Mouse (Mus musculus) intestine, postnatal 0 days (tissue): ENCODE data around the gene Odf3l2. TPM values are rescaled to one million over a fixed set of nuclear protein-coding genes. Genes with fewer than 3 reads are reported as not detected.
A peak's percentile ranks its signal among the peaks of the same experiment; 100 is the strongest.

Experiments used
- ATAC-seq: fragments of 200-750 bp; cut with Nextera tagmentation; 2 replicates; pipeline ENCODE4 v1.8.0; 2017; ENCODE audit warnings: mild to moderate bottlenecking, moderate TSS enrichment, moderate library complexity
- H3K27ac ChIP-seq: fragments of 300-500 bp; sonication (generic); 2 replicates; pipeline ENCODE4 v1.5.1; 2014; ENCODE audit warnings: mild to moderate bottlenecking, low read depth, low read length, moderate library complexity
- H3K27me3 ChIP-seq: fragments of 300-500 bp; sonication (generic); replicated peaks from 2 replicates; pipeline ENCODE4 v1.6.1; 2014; ENCODE audit warnings: low read length, mixed read lengths; ENCODE audit not compliant: control insufficient read depth, insufficient read depth
- H3K36me3 ChIP-seq: fragments of 300-500 bp; sonication (generic); 2 replicates; pipeline ENCODE4 v1.6.1; 2014; ENCODE audit warnings: mild to moderate bottlenecking, moderate library complexity; ENCODE audit not compliant: control insufficient read depth, insufficient read depth
- H3K4me1 ChIP-seq: fragments of 300-500 bp; sonication (generic); replicated peaks from 2 replicates; pipeline ENCODE4 v1.6.1; 2014; ENCODE audit warnings: antibody characterized with exemption, low read length, mixed read lengths; ENCODE audit not compliant: control insufficient read depth, insufficient read depth
- H3K4me2 ChIP-seq: fragments of 300-500 bp; sonication (generic); replicated peaks from 2 replicates; pipeline ENCODE4 v1.6.1; 2014; ENCODE audit warnings: low read depth, mild to moderate bottlenecking, moderate library complexity
- H3K4me3 ChIP-seq: fragments of 300-500 bp; sonication (generic); 2 replicates; pipeline ENCODE4 v1.5.1; 2014; ENCODE audit warnings: low read depth, low read length
- H3K9ac ChIP-seq: fragments of 300-500 bp; sonication (generic); 2 replicates; pipeline ENCODE4 v1.6.1; 2014; ENCODE audit warnings: mild to moderate bottlenecking, low read depth, low read length
- H3K9me3 ChIP-seq: fragments of 300-500 bp; sonication (generic); 2 replicates; pipeline ENCODE4 v1.6.1; 2016; ENCODE audit warnings: mixed run types; ENCODE audit not compliant: control insufficient read depth
- CTCF ChIP-seq: sonication (generic); IDR thresholded peaks from 2 replicates; pipeline ENCODE4 v1.5.1; 2016; ENCODE audit warnings: low read depth, mild to moderate bottlenecking, control low read depth, antibody characterized with exemption, moderate library complexity
- WGBS: fragments of 180-500 bp; shearing (Covaris S2); extraction: QIAGEN DNeasy Blood & Tissue Kit; methylation state at CpG from one replicate; pipeline ENCODE4 v1.1.7; 2014; 5-methylcytosine and 5-hydroxymethylcytosine counted together
- polyA plus RNA-seq: library from polyadenylated mRNA; unstranded; fragments of >200 nt; fragmentation: Nextera tagmentation; extraction: Ambion mirVana; gene quantifications from 2 replicates; pipeline ENCODE4 v1.2.1, GENCODE M21; 2015

The Odf3l2 gene
- polyA plus RNA-seq, 1 experiment from 2014 or later: not detected

GRCm38 (mm10) chr10:79687513-79687912 lies 42.0 kb upstream of the Odf3l2 start:
- Histone ChIP-seq H3K4me2 (no peak overlapping the region), H3K27ac (no peak overlapping the region), H3K9me3 (no peaks in the 10 kb centered on the region), H3K9ac (no peak overlapping the region), H3K4me1 (no peaks in the 10 kb centered on the region; the same call in 1 of the 2 replicates), H3K4me3 (no peak overlapping the region), H3K27me3 (no peaks in the 10 kb centered on the region), H3K36me3 (peaks cover 50% of the 10 kb centered on the region)
- WGBS: 90% methylated on average over 6 of the region's 6 CpGs
- no peak for ATAC-seq
- no peak for TF ChIP-seq CTCF

GRCm38 (mm10) chr10:79686691-79687090 lies 41.2 kb upstream of the Odf3l2 start:
- Histone ChIP-seq H3K9ac (no peak overlapping the region), H3K27ac (no peak overlapping the region), H3K9me3 (no peaks in the 10 kb centered on the region), H3K4me3 (no peak overlapping the region), H3K27me3 (no peaks in the 10 kb centered on the region), H3K4me2 (no peak overlapping the region), H3K4me1 (no peaks in the 10 kb centered on the region; the same call in 1 of the 2 replicates), H3K36me3 (peaks cover 50% of the 10 kb centered on the region)
- 100% methylated on average over 1 of the region's 1 CpGs for WGBS
- no peak for TF ChIP-seq CTCF
- no peak for ATAC-seq

- no peak for ATAC-seq
- Histone ChIP-seq H3K4me2 (no peak overlapping the region), H3K4me1 (no peaks in the 10 kb centered on the region; the same call in 1 of the 2 replicates), H3K27ac (no peak overlapping the region), H3K27me3 (no peaks in the 10 kb centered on the region), H3K4me3 (no peak overlapping the region), H3K9ac (no peak overlapping the region), H3K9me3 (no peaks in the 10 kb centered on the region), H3K36me3 (peaks cover 50% of the 10 kb centered on the region)
- WGBS: 87% methylated on average over 2 of the region's 2 CpGs
- TF ChIP-seq CTCF: no peak
Measured at GRCm38 (mm10) chr10:79686219-79686618, 40.7 kb upstream of the Odf3l2 start.

GRCm38 (mm10) chr10:79684770-79685600 lies 39.4 kb upstream of the Odf3l2 start:
- Histone ChIP-seq H3K4me1 (no peaks in the 10 kb centered on the region; the same call in 1 of the 2 replicates), H3K4me3 (no peak overlapping the region), H3K9me3 (no peaks in the 10 kb centered on the region), H3K27ac (no peak overlapping the region), H3K36me3 (peaks cover 50% of the 10 kb centered on the region), H3K4me2 (no peak overlapping the region), H3K27me3 (no peaks in the 10 kb centered on the region), H3K9ac (0 out of 2 replicates have a peak overlapping the region, but pooled peaks have one; percentile 5)
- TF ChIP-seq CTCF: no peak
- no peak for ATAC-seq
- WGBS: 94% methylated on average over 25 of the region's 25 CpGs

- Histone ChIP-seq H3K36me3 (peaks cover 47% of the 10 kb centered on the region), H3K4me2 (peak overlapping the region; percentile 86), H3K27me3 (no peaks in the 10 kb centered on the region), H3K9me3 (no peaks in the 10 kb centered on the region), H3K9ac (peak overlapping the region; percentile 82; the same call in 1 of the 2 replicates), H3K4me1 (no peaks in the 10 kb centered on the region; the same call in 1 of the 2 replicates), H3K27ac (peak overlapping the region; percentile 3; the same call in 1 of the 2 replicates), H3K4me3 (peak overlapping the region; percentile 72; the same call in 1 of the 2 replicates)
- ATAC-seq: no peak
- TF ChIP-seq CTCF: no peak
- WGBS: 69% methylated on average over 6 of the region's 6 CpGs
Measured at GRCm38 (mm10) chr10:79683726-79684640, 38.4 kb upstream of the Odf3l2 start.
